Mouse (Mus musculus): ENCODE measurements around the gene Elac2. TPM values are rescaled to one million over a fixed set of nuclear protein-coding genes. Genes with fewer than 3 reads are reported as not detected.

Elac2 gene
- total and polyA plus RNA-seq, 3 experiments = 66.8 to 88.2 (median 74.1) TPM

DNA sequence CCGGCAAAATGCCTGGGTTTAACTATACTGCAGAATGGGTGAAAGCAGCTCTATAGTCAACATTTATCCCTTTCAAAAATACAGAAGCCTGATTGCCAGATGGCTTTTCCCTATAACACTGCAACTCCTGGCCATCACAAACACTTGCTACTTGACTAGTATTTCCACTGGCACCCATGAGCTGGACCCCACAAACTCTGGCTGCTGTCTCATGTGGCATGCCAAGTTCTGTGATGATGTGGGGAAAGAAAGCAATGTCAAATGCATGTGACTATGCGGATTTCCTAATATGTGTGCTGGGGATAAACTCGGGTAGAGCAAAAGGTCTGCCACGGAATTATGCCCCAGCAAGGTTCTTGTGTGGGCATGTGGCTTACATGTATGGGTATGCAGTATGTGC is 27.2 kb downstream of the Elac2 start:
- no peaks in the 10 kb centered on the region for H3K4me1 ChIP-seq (ENCODE audit: control insufficient read depth in 1 of 2, insufficient read depth in 2 of 2)
- dilution Hi-C loops (cut with MboI; ENCODE audit: extremely low pct_ligation_motif_present, extremely low pct_unique_long_range_greater_than_20kb, low sequenced_read_pairs) (no loop called here), in situ Hi-C loops (cut with MboI; ENCODE audit: low pct_ligation_motif_present, low pct_unique_long_range_greater_than_20kb, low sequenced_read_pairs) (no loop called here)
- no peak overlapping the region for H3K9ac ChIP-seq (ENCODE audit: insufficient read depth, low read depth)
- no peak overlapping the region for H3K4me3 ChIP-seq (replicated peaks in 1 of 3; ENCODE audit: low read depth in 2 of 3, low read length in 2 of 3, poor library complexity in 1 of 3)
- TF ChIP-seq TBP (conservative IDR thresholded peaks at IDR 0.05; ENCODE audit: low read depth, low read length) = no peak
- TF ChIP-seq NRF1 (IDR thresholded peaks at IDR 0.05; ENCODE audit: low read depth, low read length) = no peak
- no peak for TF ChIP-seq MAZ (IDR thresholded peaks at IDR 0.05; ENCODE audit: low read depth, low read length)
- no peak for TF ChIP-seq BHLHE40 (IDR thresholded peaks at IDR 0.05; ENCODE audit: low read depth, low read length)
- no peak for TF ChIP-seq RCOR1 (conservative IDR thresholded peaks at IDR 0.05; ENCODE audit: low read depth, low read length)
- TF ChIP-seq MEF2A (IDR thresholded peaks at IDR 0.05; ENCODE audit: borderline replicate concordance, low read depth, low read length) = no peak
- no peak for TF ChIP-seq TCF12 (IDR thresholded peaks at IDR 0.05; ENCODE audit: low read depth, low read length)
- no peak for TF ChIP-seq E2F4 (IDR thresholded peaks at IDR 0.05; ENCODE audit: insufficient replicate concordance, low read depth, low read length)
- TF ChIP-seq CHD2 (IDR thresholded peaks at IDR 0.05; ENCODE audit: low read length) = no peak
- TF ChIP-seq UBTF (IDR thresholded peaks at IDR 0.05; ENCODE audit: low read depth, low read length) = no peak
- no peak for TF ChIP-seq ETS1 (conservative IDR thresholded peaks at IDR 0.05; ENCODE audit: low read depth, low read length)
- no peaks in the 10 kb centered on the region for H3K79me2 ChIP-seq (replicated peaks; ENCODE audit: control insufficient read depth, extremely low read depth, insufficient read depth, poor library complexity, severe bottlenecking)
- H3K36me3 ChIP-seq (replicated peaks in 1 of 2; ENCODE audit: control insufficient read depth in 1 of 2, insufficient read depth in 1 of 2, low read length in 1 of 2) = peaks cover 22 to 47% of the 10 kb centered on the region in 2 experiments
- H3K27ac ChIP-seq (ENCODE audit: insufficient read depth, low read depth) = no peak overlapping the region
- no peaks in the 10 kb centered on the region for H3K9me3 ChIP-seq (replicated peaks; ENCODE audit: low read length)
- no peak overlapping the region for H3K4me2 ChIP-seq (ENCODE audit: insufficient read depth, low read depth, poor library complexity, severe bottlenecking)
- no peak for DNase-seq (ENCODE audit: extremely low read depth)
- no peaks in the 10 kb centered on the region for H3K27me3 ChIP-seq (replicated peaks)

DNA sequence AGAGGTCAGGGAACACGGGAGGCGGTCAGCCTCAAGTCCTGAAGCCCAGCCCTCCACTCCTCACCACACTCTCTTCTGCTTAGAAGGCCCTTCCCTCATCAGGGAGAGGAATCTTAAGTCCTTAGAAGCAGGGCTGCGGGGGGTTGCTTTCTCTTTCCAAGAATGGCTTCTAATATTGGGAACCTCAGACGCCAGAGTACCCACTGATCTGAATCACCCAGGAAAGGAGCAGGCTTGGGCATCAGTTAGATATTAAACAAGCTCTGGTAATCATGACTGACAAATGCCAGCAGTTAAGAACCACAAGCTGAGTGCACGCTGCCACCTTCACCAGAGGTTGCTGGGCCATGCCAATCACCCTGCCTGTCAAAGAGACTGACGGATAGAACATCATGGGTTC is 35.1 kb downstream of the Elac2 start:
- TF ChIP-seq EP300 (IDR thresholded peaks at IDR 0.05; ENCODE audit: low read length) = no peak
- TF ChIP-seq IRF4 (IDR thresholded peaks at IDR 0.05; ENCODE audit: low read depth, low read length) = no peak
- no peak for TF ChIP-seq ZC3H11A (IDR thresholded peaks at IDR 0.05; ENCODE audit: low read depth, low read length)
- TF ChIP-seq ETS1 (conservative IDR thresholded peaks at IDR 0.05; ENCODE audit: low read depth, low read length) = no peak
- DNase-seq (ENCODE audit: extremely low read depth) = no peak
- Histone ChIP-seq H3K27ac (ENCODE audit: insufficient read depth, low read depth) (no peak overlapping the region), H3K79me2 (replicated peaks; ENCODE audit: control insufficient read depth, extremely low read depth, insufficient read depth, poor library complexity, severe bottlenecking) (no peaks in the 10 kb centered on the region), H3K4me1 (ENCODE audit: control insufficient read depth in 1 of 2, insufficient read depth in 2 of 2) (no peaks in the 10 kb centered on the region), H3K9me3 (replicated peaks; ENCODE audit: low read length) (no peaks in the 10 kb centered on the region), H3K27me3 (replicated peaks) (no peaks in the 10 kb centered on the region), H3K4me3 (replicated peaks in 1 of 3; ENCODE audit: low read depth in 2 of 3, low read length in 2 of 3, poor library complexity in 1 of 3) (no peak overlapping the region), H3K36me3 (replicated peaks in 1 of 2; ENCODE audit: control insufficient read depth in 1 of 2, insufficient read depth in 1 of 2, low read length in 1 of 2) (no peaks in the 10 kb centered on the region), H3K4me2 (ENCODE audit: insufficient read depth, low read depth, poor library complexity, severe bottlenecking) (no peak overlapping the region), H3K9ac (ENCODE audit: insufficient read depth, low read depth) (no peak overlapping the region)
- in situ Hi-C loops (cut with MboI; ENCODE audit: low pct_ligation_motif_present, low pct_unique_long_range_greater_than_20kb, low sequenced_read_pairs) (no loop called here), dilution Hi-C loops (cut with MboI; ENCODE audit: extremely low pct_ligation_motif_present, extremely low pct_unique_long_range_greater_than_20kb, low sequenced_read_pairs) (no loop called here)

DNA sequence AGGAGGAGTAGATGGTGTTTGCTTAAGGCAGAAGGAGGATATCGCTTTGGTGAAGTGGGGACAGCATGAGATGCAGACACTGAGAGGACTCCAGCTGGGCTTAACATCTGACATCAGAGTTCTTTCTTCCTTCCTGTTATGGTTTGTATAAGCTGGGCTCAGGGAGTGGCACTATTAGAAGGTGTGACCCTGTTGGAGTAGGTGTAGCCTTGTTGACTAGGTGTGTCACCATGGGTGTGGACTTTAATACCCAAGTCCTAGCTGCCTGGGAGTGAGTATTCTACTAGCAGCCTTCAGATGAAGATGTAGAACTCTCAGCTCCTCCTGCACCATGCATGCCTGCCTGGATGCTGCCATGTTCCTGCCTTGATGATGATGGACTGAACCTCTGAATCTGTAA is 37.9 kb downstream of the Elac2 start:
- no peak for TF ChIP-seq E2F4 (IDR thresholded peaks at IDR 0.05; ENCODE audit: insufficient replicate concordance, low read depth, low read length)
- no peak for TF ChIP-seq ZC3H11A (IDR thresholded peaks at IDR 0.05; ENCODE audit: low read depth, low read length)
- TF ChIP-seq NRF1 (IDR thresholded peaks at IDR 0.05; ENCODE audit: low read depth, low read length) = no peak
- TF ChIP-seq ZMIZ1 (IDR thresholded peaks at IDR 0.05; ENCODE audit: low read depth, low read length) = no peak
- TF ChIP-seq BHLHE40 (IDR thresholded peaks at IDR 0.05; ENCODE audit: low read depth, low read length) = no peak
- no peak for TF ChIP-seq USF2 (conservative IDR thresholded peaks at IDR 0.05; ENCODE audit: low read depth, low read length)
- TF ChIP-seq POLR2A (IDR thresholded peaks at IDR 0.05; ENCODE audit: low read depth, low read length) = no peak
- TF ChIP-seq MAFK (IDR thresholded peaks at IDR 0.05; ENCODE audit: insufficient replicate concordance, low read length) = no peak
- no peak for TF ChIP-seq ETS1 (conservative IDR thresholded peaks at IDR 0.05; ENCODE audit: low read depth, low read length)
- no peak for TF ChIP-seq CHD1 (IDR thresholded peaks at IDR 0.05; ENCODE audit: low read depth, low read length)
- no peak for TF ChIP-seq CTCF (conservative IDR thresholded peaks at IDR 0.05 in 1 of 2, IDR thresholded peaks at IDR 0.05 in 1 of 2; ENCODE audit: low read depth in 2 of 2, low read length in 2 of 2)
- TF ChIP-seq TCF12 (IDR thresholded peaks at IDR 0.05; ENCODE audit: low read depth, low read length) = no peak
- no peak for TF ChIP-seq ZNF384 (IDR thresholded peaks at IDR 0.05; ENCODE audit: low read depth, low read length)
- TF ChIP-seq ZKSCAN1 (IDR thresholded peaks at IDR 0.05; ENCODE audit: borderline replicate concordance, low read depth, low read length) = no peak
- no peak overlapping the region for H3K4me3 ChIP-seq (replicated peaks in 1 of 3; ENCODE audit: low read depth in 2 of 3, low read length in 2 of 3, poor library complexity in 1 of 3)
- H3K27ac ChIP-seq (ENCODE audit: insufficient read depth, low read depth) = no peak overlapping the region
- H3K27me3 ChIP-seq (replicated peaks) = no peaks in the 10 kb centered on the region
- H3K4me2 ChIP-seq (ENCODE audit: insufficient read depth, low read depth, poor library complexity, severe bottlenecking) = no peak overlapping the region
- DNase-seq (ENCODE audit: extremely low read depth) = no peak
- in situ Hi-C loops (cut with MboI; ENCODE audit: low pct_ligation_motif_present, low pct_unique_long_range_greater_than_20kb, low sequenced_read_pairs) (no loop called here), dilution Hi-C loops (cut with MboI; ENCODE audit: extremely low pct_ligation_motif_present, extremely low pct_unique_long_range_greater_than_20kb, low sequenced_read_pairs) (no loop called here)
- H3K79me2 ChIP-seq (replicated peaks; ENCODE audit: control insufficient read depth, extremely low read depth, insufficient read depth, poor library complexity, severe bottlenecking) = no peaks in the 10 kb centered on the region
- H3K9me3 ChIP-seq (replicated peaks; ENCODE audit: low read length) = no peaks in the 10 kb centered on the region
- no peaks in the 10 kb centered on the region for H3K36me3 ChIP-seq (replicated peaks in 1 of 2; ENCODE audit: control insufficient read depth in 1 of 2, insufficient read depth in 1 of 2, low read length in 1 of 2)
- no peak overlapping the region for H3K9ac ChIP-seq (ENCODE audit: insufficient read depth, low read depth)
- H3K4me1 ChIP-seq (ENCODE audit: control insufficient read depth in 1 of 2, insufficient read depth in 2 of 2) = no peaks in the 10 kb centered on the region
